Mouse (Mus musculus) kidney, adult 11 months (tissue): ENCODE results near the gene Gm49369.
A peak's percentile ranks its signal among the peaks of the same experiment; 100 is the strongest.
"Not testable (repeated sequence)": the region's sequence is repeated elsewhere in the genome, so short reads cannot be mapped to it uniquely, and the experiment has no call there.

Experiments
- DNase-seq: peaks from one replicate; pipeline ENCODE4 v3.0.0; 2022

The Gm49369 gene

DNA sequence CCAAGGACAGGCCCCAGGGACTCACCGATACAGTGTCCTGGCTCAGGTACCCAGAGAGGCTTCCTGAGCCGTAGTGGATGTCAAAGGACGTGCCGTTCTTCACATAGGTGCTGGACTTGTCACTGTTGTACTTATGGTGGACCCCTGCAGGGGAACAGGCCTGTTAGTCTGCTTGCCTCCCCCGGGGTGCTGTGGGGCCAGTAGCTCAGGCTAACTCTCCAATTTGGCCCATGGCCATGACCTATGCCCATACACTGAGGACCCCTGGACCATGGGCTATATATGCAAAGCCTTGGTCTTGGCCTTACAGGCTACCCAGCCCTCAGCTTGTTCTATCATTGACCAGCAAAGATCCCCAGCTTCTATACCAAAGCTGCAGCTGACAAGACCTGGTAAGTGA is at the start of gene Gm49369:
Gm49369 (minus strand) TSS at position 101 of the 400 bp plus-strand sequence.
- no peak for DNase-seq

DNA sequence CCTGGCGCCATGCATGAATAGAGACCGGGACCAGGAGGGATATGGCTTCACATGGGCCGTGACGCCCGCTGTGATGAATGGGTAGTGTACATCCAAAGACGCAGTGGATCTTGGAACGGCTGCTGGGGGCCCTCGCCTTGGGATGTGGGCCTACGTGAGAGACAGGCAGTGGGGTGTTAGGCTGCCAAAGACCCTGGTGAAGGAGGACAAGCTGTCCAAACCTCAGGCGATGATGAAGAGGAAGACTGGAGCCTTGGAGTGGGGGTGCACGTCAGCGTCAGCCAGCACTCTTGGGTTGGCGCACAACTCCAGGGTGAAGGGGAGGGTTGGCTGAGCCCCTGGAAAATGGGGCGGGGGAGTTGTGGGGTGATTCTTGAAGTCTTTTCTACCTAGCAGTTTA is 48.6 kb upstream of the Gm49369 start:
- DNase-seq = no peak

DNA sequence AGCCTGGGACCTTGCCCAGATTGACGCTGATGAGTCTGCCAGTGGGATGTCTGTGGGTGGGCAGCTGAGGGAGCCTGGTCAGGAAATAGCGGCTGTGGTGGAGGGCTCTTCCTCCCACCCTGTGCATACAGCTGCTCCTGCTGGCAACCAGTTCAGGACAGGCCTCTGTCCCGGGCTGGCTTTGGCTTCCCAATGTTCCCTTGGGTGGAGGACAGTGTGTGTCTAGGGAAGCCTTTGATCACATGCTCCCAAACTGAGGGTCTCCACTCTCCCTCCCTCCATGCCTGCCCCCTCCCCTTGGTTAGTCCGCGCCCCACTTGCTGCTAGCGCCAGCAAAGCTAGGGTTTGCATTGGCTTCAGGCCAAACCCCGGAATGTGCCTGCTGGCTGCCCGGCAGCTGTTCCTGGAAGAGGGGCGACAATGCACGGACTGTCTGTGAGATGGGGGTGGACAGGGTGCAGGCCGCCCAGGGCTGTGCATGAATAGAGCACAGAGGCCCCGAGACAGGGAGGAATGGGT is 47.8 kb upstream of the Gm49369 start:
- no peak for DNase-seq

DNA sequence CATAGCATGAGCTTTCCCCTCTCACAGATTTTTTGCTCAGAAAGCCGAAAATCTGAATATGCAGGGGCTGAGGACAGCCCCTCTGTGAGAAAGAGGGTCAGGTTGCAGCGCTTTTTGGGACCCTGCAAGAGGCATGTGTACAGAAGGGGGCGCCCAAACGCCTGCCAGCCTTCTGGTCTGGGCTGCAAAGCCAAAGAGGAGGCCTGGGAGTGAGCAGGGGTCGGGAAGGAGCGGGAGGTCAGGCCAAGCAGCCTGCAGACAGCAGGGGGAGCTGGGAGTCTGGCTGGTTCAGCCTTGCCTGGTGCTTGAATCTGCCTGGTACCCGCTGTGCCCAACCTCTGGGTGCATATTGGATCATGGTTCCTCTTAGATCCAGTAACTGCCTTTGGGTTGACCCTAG is 45.7 kb upstream of the Gm49369 start:
- no peak for DNase-seq

DNA sequence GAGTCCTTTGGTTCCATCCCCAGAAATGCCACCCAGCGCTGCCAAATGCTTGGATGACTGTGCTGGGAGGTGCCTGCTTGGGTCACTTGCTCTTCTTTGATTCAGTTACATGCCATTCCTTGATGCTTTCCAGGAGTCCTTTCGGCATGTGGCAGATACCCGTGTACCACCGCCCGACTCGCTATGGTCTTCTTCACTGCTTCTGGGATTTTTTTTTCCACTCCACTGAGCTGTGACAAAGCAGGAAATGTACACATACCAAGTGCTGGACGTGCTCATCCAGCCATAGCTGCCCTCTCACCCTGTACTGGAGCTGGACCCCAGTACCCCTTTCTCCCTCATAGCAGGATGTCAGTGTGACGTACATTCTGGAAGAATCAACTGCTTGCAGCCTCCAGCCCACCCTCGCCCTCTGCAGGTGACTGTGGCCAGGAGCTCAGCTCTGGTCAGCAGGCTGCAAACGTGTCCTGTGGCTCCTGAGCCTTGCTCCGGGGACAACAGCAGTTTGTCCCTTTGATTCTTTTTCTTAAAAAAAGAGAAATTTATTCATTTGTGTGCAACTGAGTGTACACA is 43.3 kb upstream of the Gm49369 start:
- no peak for DNase-seq

DNA sequence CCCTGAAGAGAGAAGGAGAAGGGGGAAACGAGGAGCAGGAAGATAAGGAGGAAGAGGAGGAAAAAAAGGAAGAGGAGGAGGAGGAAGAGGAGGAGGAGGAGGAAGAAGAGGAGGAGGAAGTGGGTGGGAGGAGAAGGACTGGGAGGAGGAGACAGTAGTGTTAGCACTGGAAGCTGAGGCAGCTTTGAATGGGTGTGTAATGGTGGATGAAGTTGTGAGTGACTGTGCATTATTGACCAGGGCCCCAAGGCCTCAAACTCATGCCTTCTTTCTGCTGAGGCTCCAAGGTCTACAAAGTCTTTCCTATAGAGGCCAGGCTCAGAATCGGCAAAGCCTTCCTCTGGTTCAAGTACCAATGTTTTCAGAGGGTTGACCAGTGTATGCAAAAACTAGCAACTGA is 39.4 kb upstream of the Gm49369 start:
- no peak for DNase-seq

DNA sequence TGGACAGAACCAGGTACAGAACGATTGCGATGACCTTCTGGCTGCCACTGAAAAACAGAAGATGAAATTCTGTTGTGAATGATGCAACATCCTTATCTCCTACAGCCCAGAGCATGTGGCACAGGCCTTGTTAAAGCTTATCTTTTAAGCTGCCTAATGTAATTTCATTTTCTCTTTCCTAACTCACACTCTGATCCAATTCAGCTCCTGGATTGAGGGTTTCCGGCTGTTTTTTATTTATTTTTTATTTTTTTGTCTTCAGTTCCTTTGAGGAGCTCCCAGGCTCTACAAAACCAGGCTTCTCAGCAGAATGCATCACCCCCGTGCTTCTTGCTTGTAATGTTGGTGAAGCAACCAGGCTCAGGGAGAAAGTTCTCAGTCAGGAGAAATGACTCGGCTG is 37.4 kb upstream of the Gm49369 start:
- no peak for DNase-seq

DNA sequence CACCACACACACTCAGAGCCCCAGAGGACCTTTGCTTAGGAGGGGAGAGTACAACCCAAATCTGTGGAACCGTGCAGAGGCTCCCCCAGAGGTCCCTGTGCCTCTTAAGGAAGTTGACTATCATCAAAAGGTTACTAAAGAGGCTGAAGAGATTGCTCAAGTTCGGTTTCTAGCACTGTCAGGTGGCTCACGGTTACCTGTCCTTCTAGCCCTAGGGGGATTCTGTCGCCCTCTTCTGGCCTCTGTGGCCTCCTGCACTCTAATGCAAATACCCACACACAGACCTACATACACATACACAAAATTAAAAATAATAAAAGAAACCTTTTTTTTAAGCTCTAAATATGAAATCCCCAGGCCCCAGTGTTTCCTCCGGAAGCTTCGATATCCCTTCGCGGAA is 36.2 kb upstream of the Gm49369 start:
- no peak for DNase-seq

DNA sequence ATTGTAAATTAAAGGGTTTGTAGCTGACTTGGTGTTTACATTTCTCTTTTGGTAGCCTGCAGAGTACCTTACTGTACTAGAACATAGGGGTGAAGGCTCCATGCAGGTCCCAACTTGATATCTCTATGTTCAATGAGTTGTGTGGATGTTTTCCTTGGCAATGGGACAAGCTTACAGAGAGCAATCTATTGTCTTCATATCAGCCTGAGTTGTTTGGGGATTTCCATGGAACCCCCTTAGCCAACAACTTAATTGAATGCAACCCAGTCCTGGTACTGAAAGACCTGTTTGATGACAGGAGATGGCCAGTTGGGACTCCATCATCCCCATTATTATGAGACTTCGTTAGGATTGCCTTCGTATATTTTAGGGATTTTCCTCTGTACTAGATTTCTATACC is 35.6 kb upstream of the Gm49369 start:
- no peak for DNase-seq

DNA sequence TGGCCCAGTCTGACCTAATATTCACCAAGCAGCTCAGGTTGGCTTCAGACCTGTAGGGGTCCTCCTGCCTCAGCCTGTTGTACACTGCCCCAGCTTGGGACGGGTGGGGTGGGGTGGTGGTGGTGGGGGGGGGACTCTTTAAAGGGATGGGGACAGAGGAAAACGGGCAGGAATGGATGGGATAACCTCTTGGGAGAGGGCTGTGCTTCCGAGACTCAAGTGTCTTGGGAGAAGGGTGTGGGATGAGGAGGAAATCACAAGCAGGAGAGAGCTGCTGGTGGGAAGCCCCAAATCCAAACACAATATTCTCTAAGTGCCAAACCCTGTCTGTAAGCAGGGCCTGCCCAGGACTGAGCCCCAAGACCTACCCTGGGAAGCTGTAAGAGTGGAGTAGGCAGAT is 33.8 kb upstream of the Gm49369 start:
- DNase-seq = no peak

DNA sequence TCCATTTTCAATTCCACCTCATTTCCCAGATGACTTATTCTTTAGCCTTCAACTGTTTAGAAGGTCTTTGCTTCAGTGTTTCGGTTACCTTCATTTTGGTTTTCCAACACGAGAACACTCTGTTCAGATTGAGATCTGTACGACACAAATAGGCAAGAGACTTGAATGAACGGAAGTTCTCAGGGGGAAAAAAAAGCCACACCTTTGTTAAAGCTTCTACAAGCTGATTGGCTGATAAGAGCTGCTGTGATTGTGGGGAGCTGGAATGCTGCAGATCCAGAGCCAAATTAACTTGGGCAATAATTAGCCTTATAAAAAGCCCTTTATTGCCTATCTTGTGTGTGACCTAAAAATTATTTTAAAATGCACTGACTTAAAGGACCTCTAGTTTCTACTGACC is 32.8 kb upstream of the Gm49369 start:
- no peak for DNase-seq

DNA sequence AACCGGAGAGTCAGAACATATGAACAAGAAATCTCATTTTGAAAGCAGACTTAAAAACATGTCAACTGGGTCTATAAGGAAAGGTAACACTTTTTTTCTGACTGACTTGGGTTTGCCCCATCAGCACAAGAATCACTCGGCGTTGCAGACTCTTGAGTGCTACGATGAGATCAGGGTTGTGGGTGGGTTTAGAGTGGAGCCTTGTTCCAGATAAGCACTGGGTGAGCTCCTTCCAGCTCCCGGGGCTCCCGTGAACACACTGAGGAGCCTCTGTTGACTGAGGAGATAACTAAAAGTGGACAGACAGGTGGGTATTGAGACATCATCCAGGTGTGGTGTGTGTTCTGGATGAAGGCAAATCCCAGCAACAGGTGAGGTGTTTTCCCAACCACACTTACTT is 30.8 kb upstream of the Gm49369 start:
- no peak for DNase-seq

DNA sequence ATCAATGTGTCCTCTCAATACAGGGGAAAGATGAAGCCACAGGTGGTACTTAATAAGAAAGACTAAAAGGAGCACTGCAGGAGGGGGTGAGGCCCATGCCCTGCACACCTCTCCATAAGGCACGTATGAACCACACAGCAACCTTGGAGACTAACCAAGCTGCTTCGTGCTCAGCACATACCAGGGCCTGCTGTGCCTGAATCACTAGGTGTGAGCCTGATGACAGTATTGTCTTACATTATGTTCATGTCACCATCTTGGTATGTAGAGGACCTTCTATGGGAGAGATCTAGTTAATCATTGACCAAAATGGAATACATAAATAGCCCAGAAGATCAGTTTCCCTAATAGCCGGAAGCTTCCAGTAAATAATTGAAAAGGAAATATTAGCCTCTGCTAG is 27.1 kb upstream of the Gm49369 start:
- DNase-seq = no peak

DNA sequence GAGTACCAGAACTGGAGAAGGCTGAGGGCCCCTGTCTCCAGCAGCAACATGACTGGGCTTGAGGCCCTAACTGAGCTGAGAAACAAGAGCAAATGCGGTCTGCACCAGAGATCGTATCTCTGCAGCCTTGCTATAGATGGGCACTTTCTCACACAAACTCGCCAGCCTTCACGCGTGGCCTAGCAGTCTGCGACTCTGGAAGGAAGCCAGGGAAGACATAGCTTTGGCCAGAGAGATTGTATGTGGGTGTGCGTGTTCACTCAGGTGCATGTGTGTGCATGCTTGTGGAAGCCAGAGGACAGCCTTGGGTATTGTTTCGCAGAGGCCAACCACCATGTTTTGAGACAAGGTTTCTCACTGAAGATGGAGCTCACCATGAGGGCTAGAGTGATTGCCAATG is 26.2 kb upstream of the Gm49369 start:
- DNase-seq = no peak

DNA sequence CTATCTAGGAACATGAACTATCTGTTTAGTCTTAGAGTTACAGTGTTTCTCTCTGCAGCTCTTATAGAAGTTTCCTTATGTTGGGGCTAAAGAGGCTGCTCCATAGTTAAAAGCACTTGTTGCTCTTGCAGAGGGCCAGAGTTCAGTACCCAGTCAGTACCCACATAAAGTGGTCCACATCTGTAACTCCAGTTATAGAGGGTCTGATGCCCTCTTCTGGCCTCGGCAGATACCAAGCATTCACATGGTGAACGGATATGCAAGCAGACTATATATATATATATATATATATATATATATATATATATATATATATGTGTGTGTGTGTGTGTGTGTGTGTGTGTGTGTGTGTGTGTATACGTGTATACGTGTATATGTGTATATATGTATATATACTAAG is 25.5 kb upstream of the Gm49369 start:
- DNase-seq = no peak

DNA sequence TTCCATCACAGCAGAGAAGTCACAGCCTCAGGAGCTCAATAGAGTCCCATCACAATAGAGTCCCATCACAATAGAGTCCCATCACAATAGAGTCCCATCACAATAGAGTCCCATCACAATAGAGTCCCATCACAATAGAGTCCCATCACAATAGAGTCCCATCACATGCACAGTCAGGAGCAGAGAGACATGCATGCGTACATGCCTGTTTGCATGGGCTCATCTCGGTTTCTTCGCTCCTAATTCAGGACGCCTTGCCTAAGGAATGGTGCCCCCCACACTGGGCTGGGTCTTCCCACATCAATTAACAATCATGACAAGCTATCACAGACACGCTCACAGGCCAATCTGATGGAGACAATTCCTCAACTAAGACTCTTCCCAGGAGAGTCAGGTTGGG is 22.7 kb upstream of the Gm49369 start:
- DNase-seq = not testable (repeated sequence)

DNA sequence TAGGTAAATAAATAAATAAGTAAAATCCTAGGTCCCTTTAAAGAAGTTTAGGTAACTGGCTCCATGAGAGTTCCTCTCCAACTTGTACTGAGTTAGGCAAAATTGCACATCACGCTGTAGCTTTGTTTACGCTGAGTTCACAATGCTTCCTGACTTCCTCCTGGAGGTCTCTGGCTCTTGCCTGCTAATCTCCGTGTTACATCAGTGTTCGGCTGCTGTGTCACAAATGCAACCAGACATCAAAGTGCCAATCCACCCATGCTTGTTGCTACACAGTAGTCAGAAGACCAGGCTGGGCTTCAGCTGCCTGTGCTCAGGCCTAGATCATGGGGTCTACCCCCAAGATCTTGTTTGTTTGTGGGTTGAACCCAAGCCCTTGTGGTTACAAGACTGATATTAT is 21.1 kb upstream of the Gm49369 start:
- DNase-seq = no peak

DNA sequence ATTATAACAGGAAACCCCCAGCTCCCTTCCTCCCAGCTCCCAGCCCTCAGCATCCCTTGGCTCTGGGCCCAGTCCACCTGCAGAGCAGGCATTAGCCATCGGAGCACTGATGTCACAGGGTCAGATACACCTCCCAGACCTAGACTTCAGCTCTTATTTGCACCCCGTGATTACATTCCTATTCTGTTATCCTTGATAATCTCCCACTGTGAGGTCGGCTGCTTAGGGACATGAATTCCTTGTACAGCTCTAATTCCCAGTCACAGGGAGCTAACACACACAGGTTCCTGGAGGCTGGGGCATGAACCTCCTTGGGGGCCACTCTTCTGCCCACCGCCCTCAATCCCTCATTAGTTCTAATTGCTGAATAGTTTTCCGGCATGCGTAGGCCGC is 18.3 kb upstream of the Gm49369 start:
- peak; percentile 24 for DNase-seq

DNA sequence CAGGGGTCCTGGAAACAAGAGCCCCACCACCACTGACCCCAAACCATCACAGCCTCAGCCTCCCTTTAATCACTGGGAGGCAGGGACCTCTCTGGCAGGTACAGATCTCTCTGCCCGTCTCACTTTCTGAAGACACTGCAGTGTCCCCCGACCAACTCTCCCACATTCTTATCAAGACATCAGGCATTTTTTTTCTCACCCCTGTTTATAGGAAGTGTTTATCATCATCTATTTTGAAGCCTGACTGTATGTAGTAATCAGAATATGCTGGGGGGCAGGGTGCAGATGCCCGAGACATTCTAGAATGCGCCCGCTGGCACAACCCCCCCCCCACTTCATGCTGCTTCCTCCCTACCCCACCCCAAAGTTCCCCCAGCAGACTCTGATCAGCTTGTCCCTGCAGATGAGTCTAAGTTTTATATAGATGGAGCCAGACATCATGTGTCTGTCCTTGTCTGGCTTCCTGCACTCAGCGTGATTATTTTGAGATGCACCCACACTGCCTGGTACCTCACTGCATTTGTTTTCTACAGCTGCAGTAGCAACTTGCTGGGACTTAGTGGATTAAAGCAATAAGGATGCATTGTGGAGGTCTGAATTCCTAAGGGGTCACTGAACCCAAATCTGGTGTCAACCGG is 17.8 kb upstream of the Gm49369 start:
- DNase-seq = no peak

DNA sequence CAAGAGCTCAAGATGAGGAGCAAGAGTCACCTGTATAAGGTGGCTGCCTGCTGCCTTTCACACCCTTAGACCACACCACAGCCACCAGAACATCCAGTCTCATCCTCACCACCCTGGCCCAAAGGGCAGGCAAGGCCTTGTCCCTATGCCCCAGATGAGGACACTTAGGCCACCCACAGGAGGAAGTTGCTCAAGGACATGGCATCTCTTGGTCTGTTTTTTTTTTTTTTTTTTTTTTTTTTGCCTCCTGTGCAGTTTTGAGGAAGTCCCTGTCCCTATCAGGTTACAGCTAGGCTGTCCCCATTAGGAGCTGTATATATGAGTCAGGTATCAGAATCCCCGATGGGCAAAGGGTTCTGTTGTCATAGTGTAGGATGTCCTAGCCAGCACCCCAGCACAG is 16.8 kb upstream of the Gm49369 start:
- DNase-seq = no peak

DNA sequence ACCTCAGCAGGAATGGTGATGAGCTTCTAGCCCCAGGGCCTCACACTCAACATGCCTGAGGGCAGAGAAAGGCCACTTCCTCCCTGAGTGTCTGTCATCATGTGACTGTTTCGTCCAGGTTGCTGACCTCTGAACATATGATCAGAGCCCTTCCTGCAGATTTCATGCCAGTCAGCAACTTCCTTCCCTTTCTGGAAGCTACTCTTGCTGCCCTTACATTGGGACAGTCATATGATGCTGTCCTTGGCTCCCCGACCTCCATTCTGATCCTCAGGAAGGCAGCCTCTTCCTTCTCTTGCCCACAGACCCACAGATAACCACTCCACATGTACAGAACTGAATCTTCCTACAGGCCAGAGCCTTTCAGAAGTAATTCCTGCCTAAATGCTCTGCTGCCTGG is 15.6 kb upstream of the Gm49369 start:
- peak; percentile 47 for DNase-seq

DNA sequence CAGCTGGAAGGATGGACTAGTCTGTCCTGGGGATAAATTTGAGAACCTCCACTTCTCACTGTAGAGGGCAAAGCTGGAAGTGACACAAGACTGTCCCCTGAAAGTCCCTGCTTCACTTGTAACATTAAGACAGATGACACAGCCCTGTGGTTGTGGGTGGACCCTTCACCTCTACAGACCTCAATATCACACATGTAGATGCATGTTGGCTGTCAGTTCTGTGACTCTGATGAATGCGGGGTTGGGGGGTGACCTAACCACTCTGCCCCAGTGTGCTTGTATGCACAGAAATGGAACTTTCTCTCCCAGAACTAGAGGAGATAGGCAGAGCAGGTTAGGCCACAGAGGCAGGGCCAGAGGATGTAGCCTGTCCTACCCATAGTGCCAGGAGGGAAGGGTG is 14.1 kb upstream of the Gm49369 start:
- DNase-seq = no peak

DNA sequence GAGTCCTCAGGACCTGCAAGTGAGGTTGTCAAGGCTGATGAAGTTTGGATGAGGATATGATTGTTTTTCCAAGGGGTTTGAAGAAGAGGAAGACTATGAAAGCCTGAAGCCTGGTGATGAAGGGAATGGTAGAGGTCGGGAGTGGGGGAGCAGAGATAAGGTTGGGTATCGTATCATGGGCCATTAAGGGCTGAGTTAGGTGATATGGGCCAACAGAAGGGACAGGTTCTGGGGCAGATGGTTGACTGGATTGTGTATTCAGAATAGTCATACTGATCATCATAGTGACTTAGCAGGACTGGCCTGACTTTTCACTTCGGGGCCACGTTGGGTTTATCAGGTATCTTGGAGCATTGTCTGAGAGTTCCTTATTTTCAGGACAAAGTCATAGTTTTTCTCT is 13.0 kb upstream of the Gm49369 start:
- no peak for DNase-seq

DNA sequence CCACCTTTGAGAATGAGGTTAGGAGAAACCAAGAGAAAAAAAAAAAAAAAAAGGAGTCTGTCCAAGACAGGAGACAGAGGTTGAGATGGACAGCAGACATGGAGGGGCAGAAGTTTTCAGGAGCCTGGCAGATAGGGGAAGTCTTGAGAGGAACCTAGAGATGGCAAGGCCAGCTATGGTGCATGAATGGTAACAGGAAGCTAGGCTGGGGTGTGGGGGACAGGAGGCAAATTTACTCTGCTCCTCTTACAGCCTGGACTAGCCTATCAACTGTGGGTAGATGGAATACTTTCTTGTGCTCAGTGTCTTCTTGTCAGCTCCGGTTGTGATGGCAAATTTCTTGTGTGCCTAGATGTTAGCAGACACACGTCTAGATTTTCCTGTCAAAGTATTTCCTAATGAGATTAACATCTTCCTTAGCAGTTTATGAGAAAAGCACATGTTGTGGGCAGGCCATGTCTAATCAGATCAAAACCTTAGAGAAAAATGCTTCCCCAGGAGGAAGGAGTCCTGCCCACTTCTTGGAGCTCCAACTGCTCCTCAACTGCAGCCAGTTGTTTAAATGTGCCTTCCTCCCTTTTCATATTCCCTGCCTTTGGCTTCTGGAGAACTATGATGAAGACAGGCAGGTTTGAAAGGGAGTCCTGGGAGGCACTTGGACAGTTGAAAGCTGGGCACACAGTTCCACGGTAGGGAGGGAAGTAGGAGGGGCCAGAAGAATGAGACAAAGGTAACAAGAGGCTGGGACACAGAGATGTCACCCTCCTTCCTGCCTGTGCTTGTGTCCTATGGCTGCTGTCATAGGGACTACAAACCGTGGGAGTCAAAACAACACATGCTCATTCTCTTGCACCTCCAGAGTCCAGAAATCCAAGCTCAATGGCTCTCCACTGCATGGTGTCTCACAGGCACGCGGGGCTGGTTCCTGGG is 12.1 kb upstream of the Gm49369 start:
- DNase-seq = no peak
